Mouse (Mus musculus) intestine, postnatal 0 days (tissue): ENCODE results near the gene Foxred2. TPM values are rescaled to one million over a fixed set of nuclear protein-coding genes. Genes with fewer than 3 reads are reported as not detected.

ENCODE experiments used
- ATAC-seq: fragments of 200-750 bp; cut with Nextera tagmentation; 2 replicates; pipeline ENCODE4 v1.8.0; 2017; ENCODE audit warnings: mild to moderate bottlenecking, moderate TSS enrichment, moderate library complexity
- H3K27ac ChIP-seq: fragments of 300-500 bp; sonication (generic); 2 replicates; pipeline ENCODE4 v1.5.1; 2014; ENCODE audit warnings: mild to moderate bottlenecking, low read depth, low read length, moderate library complexity
- H3K27me3 ChIP-seq: fragments of 300-500 bp; sonication (generic); replicated peaks from 2 replicates; pipeline ENCODE4 v1.6.1; 2014; ENCODE audit warnings: low read length, mixed read lengths; ENCODE audit not compliant: control insufficient read depth, insufficient read depth
- H3K36me3 ChIP-seq: fragments of 300-500 bp; sonication (generic); 2 replicates; pipeline ENCODE4 v1.6.1; 2014; ENCODE audit warnings: mild to moderate bottlenecking, moderate library complexity; ENCODE audit not compliant: control insufficient read depth, insufficient read depth
- H3K4me1 ChIP-seq: fragments of 300-500 bp; sonication (generic); replicated peaks from 2 replicates; pipeline ENCODE4 v1.6.1; 2014; ENCODE audit warnings: antibody characterized with exemption, low read length, mixed read lengths; ENCODE audit not compliant: control insufficient read depth, insufficient read depth
- H3K4me2 ChIP-seq: fragments of 300-500 bp; sonication (generic); replicated peaks from 2 replicates; pipeline ENCODE4 v1.6.1; 2014; ENCODE audit warnings: low read depth, mild to moderate bottlenecking, moderate library complexity
- H3K4me3 ChIP-seq: fragments of 300-500 bp; sonication (generic); 2 replicates; pipeline ENCODE4 v1.5.1; 2014; ENCODE audit warnings: low read depth, low read length
- H3K9ac ChIP-seq: fragments of 300-500 bp; sonication (generic); 2 replicates; pipeline ENCODE4 v1.6.1; 2014; ENCODE audit warnings: mild to moderate bottlenecking, low read depth, low read length
- H3K9me3 ChIP-seq: fragments of 300-500 bp; sonication (generic); 2 replicates; pipeline ENCODE4 v1.6.1; 2016; ENCODE audit warnings: mixed run types; ENCODE audit not compliant: control insufficient read depth
- CTCF ChIP-seq: sonication (generic); IDR thresholded peaks from 2 replicates; pipeline ENCODE4 v1.5.1; 2016; ENCODE audit warnings: low read depth, mild to moderate bottlenecking, control low read depth, antibody characterized with exemption, moderate library complexity
- WGBS: fragments of 180-500 bp; shearing (Covaris S2); extraction: QIAGEN DNeasy Blood & Tissue Kit; methylation state at CpG from one replicate; pipeline ENCODE4 v1.1.7; 2014; 5-methylcytosine and 5-hydroxymethylcytosine counted together
- polyA plus RNA-seq: library from polyadenylated mRNA; unstranded; fragments of >200 nt; fragmentation: Nextera tagmentation; extraction: Ambion mirVana; gene quantifications from 2 replicates; pipeline ENCODE4 v1.2.1, GENCODE M21; 2015

Foxred2 gene
- polyA plus RNA-seq, 1 experiment from 2014 or later, result 0.46 TPM

DNA sequence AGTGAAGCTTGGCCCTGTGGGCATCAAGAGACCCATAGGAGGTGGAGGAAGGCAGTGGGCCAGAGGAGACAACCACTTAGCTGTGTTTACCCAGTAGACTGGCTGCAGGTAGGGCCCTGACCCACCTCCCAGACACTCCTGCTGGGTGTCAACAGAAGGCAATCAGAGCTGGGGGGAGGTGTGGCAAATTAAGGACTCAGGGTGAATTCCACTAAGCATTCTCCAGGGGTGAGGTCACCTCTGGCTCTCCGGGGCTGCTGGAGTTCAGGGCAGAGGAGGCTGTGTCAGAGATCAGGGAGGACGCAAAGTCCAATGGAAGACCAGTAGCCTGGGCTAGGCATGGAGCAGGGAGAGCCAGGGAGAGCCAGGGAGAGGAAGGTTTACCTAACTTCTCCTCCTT, 45.5 kb downstream of the Foxred2 start:
- H3K4me3 ChIP-seq, result no peak overlapping the region
- H3K9me3 ChIP-seq, result no peaks in the 10 kb centered on the region
- 9% methylated on average over 2 of the region's 2 CpGs for WGBS
- no peak for TF ChIP-seq CTCF
- ATAC-seq, result peak; percentile 48; the same call in 1 of the 2 replicates
- peaks cover 29% of the 10 kb centered on the region for H3K36me3 ChIP-seq
- H3K9ac ChIP-seq, result no peak overlapping the region
- 0 out of 2 replicates have a peak, but pooled peaks cover 3% of the 10 kb centered on the region for H3K4me1 ChIP-seq
- H3K27me3 ChIP-seq, result no peaks in the 10 kb centered on the region
- H3K27ac ChIP-seq, result no peak overlapping the region
- no peak overlapping the region for H3K4me2 ChIP-seq

DNA sequence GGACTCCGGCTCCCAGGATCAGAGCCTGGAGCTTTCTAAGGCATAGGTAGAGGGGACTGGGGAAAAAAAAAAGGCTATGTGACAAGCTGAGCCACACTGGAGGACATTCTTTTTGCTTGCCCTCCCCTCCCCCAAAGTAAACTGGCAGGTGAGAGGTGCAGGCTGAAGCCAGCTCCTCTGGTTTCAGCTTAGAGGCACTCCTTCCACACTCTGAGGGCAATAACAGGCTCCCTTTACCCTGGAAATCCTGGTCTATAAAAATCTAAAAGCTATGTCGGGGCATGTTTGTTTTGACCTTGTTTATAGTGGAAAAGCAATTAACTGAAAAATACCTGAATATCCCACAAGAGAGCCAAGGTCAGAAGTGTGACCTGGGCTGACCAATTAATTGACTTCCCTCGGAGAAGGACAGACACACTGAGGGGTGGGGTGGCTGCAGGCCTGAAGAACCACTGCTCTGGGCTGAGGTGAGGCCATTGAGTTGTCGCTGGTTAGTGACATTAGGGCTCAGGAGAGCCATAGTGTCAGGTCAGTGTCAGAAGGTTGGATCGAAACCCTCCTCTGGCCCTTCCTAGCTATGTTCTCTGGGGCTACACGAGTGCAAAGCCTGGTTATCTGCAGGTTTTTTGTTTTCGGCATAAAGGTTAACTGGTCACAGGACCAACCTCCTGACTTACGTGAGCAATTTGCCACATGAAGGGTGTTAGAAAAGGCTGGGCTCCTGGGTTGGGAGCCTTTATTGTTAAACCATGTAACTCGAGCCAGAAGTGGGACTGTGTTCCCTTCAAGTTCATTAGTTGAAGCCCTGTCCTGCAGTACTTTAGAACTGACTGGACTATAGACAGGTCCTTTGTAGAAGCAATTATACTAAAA, 48.6 kb downstream of the Foxred2 start:
- H3K36me3 ChIP-seq, result no peaks in the 10 kb centered on the region
- no peak overlapping the region for H3K27ac ChIP-seq
- no peak overlapping the region for H3K9ac ChIP-seq
- no peak overlapping the region for H3K4me3 ChIP-seq
- no peaks in the 10 kb centered on the region for H3K9me3 ChIP-seq
- no peak overlapping the region for H3K4me2 ChIP-seq
- H3K27me3 ChIP-seq, result no peaks in the 10 kb centered on the region
- 39% methylated on average over 9 of the region's 9 CpGs for WGBS
- no peak for TF ChIP-seq CTCF
- ATAC-seq, result no peak
- peaks cover 3% of the 10 kb centered on the region; the same call in 1 of the 2 replicates for H3K4me1 ChIP-seq

DNA sequence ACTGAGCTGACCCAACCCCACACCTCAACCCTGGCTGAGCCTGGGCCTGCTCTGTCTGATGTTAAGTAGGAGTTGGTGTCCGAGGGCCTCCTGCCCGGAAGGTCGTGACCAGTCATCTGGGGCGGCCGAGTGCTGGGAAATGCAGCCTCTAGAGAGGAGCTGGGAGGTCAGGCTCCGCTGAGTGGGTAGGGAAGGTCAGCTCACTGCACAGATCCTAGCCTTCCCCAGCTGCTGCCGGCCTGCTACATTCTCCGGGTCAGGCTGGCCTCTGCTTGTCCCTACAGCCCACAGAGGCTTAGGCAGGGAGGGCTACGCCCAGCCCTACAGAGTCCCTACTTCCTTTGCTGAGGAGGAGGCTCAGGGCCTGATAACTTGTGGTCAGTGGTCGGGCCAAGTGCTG, 50.0 kb downstream of the Foxred2 start:
- H3K36me3 ChIP-seq, result no peaks in the 10 kb centered on the region
- H3K4me2 ChIP-seq, result no peak overlapping the region
- H3K27me3 ChIP-seq, result no peaks in the 10 kb centered on the region
- peak overlapping the region; percentile 8; the same call in 1 of the 2 replicates for H3K27ac ChIP-seq
- H3K4me1 ChIP-seq, result peaks cover 3% of the 10 kb centered on the region; the same call in 1 of the 2 replicates
- H3K9me3 ChIP-seq, result no peaks in the 10 kb centered on the region
- 78% methylated on average over 10 of the region's 10 CpGs for WGBS
- H3K9ac ChIP-seq, result no peak overlapping the region
- no peak for ATAC-seq
- no peak overlapping the region for H3K4me3 ChIP-seq
- no peak for TF ChIP-seq CTCF

DNA sequence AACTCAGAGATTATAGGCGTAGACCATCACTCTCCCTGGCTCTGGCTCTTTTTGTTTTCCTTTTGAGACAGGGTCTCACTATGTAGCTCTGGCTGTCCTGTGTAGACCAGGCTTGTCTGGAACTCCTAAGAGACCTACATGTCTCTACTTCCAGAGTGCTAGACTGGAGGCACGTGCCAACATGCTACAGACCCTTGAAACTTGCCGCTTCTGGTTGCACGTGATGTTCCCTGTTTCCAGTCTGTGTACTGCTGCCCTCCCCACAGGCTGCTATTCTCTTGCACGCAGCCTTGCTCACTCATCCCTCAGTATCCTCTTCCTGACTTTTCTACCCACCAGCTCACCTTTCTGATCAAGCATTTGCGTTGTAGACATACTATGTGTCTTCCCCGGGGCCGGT, 50.4 kb downstream of the Foxred2 start:
- Histone ChIP-seq H3K4me2 (no peak overlapping the region), H3K27me3 (no peaks in the 10 kb centered on the region), H3K9me3 (no peaks in the 10 kb centered on the region), H3K9ac (no peak overlapping the region), H3K4me1 (peaks cover 2% of the 10 kb centered on the region; the same call in 1 of the 2 replicates), H3K27ac (peak overlapping the region; percentile 8; the same call in 1 of the 2 replicates), H3K36me3 (no peaks in the 10 kb centered on the region), H3K4me3 (no peak overlapping the region)
- WGBS, result 80% methylated on average over 8 of the region's 8 CpGs
- ATAC-seq, result no peak
- TF ChIP-seq CTCF, result no peak

DNA sequence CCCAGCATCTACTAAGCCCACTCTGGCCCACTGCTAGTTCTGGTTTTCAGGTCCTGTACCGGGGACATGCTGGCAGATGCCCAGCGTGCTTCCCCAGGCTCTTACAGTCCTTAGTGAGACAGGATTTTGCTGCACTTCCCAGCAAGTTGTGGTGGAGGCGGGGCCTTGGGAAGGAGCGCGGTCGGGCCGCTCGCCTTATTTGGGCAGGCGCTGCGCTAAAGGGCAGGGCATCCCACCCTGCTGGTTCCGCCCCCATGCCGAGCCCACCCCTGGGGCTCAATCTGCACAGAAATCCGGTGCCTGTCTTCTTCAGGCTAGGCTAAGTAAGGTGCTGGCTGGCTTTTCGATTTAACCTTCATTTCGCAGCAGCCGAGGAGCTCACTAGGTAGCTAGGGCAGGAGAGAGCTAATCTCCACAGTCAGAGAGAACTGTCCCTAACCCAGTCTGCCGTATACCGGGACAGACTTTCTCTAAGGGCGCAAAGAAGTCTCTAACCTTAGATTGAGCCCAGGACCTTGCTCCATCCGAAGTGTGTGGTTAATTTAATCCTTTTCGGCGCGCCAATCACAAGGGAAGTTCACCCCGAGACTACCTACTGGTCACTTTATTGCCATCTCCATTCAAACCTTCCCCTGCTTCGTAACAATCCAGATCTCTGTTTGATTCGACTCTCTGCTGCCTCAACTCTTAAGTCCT, 51.1 kb downstream of the Foxred2 start:
- Histone ChIP-seq H3K27me3 (no peaks in the 10 kb centered on the region), H3K36me3 (no peaks in the 10 kb centered on the region)
- no peak for ATAC-seq

DNA sequence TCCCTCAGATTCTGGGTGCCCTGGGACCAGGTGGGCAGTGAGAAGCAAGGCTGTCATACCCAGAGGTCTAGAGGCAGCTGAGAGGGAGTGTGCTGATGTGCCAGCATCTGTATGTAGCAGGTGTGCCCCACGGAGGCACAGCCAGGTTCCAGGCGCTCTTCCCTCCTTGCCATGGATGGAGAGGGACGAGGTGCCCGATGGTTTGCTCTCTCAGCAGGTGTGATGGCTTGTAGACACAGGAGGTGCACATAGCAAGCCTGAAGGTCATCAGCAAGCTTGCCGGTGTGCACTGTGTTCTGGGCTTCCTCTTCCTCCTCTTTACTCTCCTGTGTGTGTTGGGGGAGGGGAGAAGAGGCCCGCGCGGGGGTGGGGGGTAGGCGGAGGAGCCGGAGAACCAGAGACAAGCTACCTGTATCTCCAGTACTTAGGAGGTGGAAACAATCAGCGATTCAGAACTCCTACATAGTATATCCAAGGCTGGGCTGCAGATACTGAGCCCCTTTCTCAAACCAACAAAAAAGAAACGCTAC, 52.1 kb downstream of the Foxred2 start:
- ATAC-seq, result 0 out of 2 replicates have a peak, but pooled peaks have one; percentile 18
- 22% methylated on average over 12 of the region's 12 CpGs for WGBS
- H3K9me3 ChIP-seq, result no peaks in the 10 kb centered on the region
- no peaks in the 10 kb centered on the region for H3K27me3 ChIP-seq
- TF ChIP-seq CTCF, result no peak
- no peak overlapping the region for H3K9ac ChIP-seq
- H3K36me3 ChIP-seq, result no peaks in the 10 kb centered on the region
- no peak overlapping the region for H3K4me3 ChIP-seq
- no peaks in the 10 kb centered on the region; the same call in 1 of the 2 replicates for H3K4me1 ChIP-seq
- H3K27ac ChIP-seq, result no peak overlapping the region; the same call in 1 of the 2 replicates
- peak overlapping the region; percentile 68; the same call in 1 of the 2 replicates for H3K4me2 ChIP-seq

More for the DNA sequence above, 51.1 kb downstream of the Foxred2 start:
- Histone ChIP-seq H3K9ac (no peak overlapping the region), H3K4me3 (peak overlapping the region; percentile 23), H3K4me2 (peak overlapping the region; percentile 68), H3K4me1 (no peaks in the 10 kb centered on the region; the same call in 1 of the 2 replicates), H3K27ac (no peak overlapping the region), H3K9me3 (no peaks in the 10 kb centered on the region)
- TF ChIP-seq CTCF, result no peak
- WGBS, result 14% methylated on average over 26 of the region's 26 CpGs
